ENCODE assay signal across 8 mouse cellular contexts in genomic region chr7:73372352-73372970, GRCm38 (mm10). TPM values are rescaled to one million over a fixed set of nuclear protein-coding genes. Genes with fewer than 3 reads are reported as not detected.
DNase-seq lines count a peak whose midpoint lies in the region; ATAC-seq and TF ChIP-seq lines count a peak whose summit lies in the region.

No protein-coding gene starts in this region.

- peak overlapping the region; percentile 12 for H3K4me3 ChIP-seq in embryonic facial prominence, embryonic 11.5 days (ENCODE audit: low read depth, low read length)
- peak overlapping the region; percentile 38 for H3K4me3 ChIP-seq in intestine, postnatal 0 days (ENCODE audit: low read depth, low read length)
- peak overlapping the region; percentile 35 for H3K4me3 ChIP-seq in limb, embryonic 12.5 days (replicated peaks)
- peak overlapping the region; percentile 18 for H3K4me3 ChIP-seq in midbrain, embryonic 14.5 days (replicated peaks; ENCODE audit: low read depth, low read length)
- H3K4me3 ChIP-seq in testis, adult 2 months (ENCODE audit: control insufficient read depth, low read depth, low read length) = peak overlapping the region; percentile 49

- ATAC-seq in embryonic facial prominence, embryonic 11.5 days (replicated peaks; ENCODE audit: insufficient number of reproducible peaks, low FRiP score, low TSS enrichment, low read depth) = no peak
- peak; percentile 46 for ATAC-seq in intestine, postnatal 0 days
- ATAC-seq in limb, embryonic 12.5 days (ENCODE audit: insufficient number of reproducible peaks, insufficient read depth, low FRiP score, low TSS enrichment, low read depth) = no peak
- ATAC-seq in midbrain, embryonic 14.5 days (ENCODE audit: low FRiP score, low TSS enrichment) = no peak

- 2% methylated on average over 29 of the region's 29 CpGs for WGBS in embryonic facial prominence, embryonic 11.5 days
- 4% methylated on average over 29 of the region's 29 CpGs for WGBS in intestine, postnatal 0 days
- 2% methylated on average over 29 of the region's 29 CpGs for WGBS in limb, embryonic 12.5 days
- 2% methylated on average over 29 of the region's 29 CpGs for WGBS in midbrain, embryonic 14.5 days

- no peak overlapping the region for H3K27ac ChIP-seq in embryonic facial prominence, embryonic 11.5 days (replicated peaks; ENCODE audit: low read depth, low read length)
- H3K27ac ChIP-seq in intestine, postnatal 0 days (ENCODE audit: low read depth, low read length) = no peak overlapping the region; the same call in 1 of the 2 replicates
- H3K27ac ChIP-seq in limb, embryonic 12.5 days = no peak overlapping the region
- 0 out of 2 replicates have a peak overlapping the region, but pooled peaks have one; percentile 22 for H3K27ac ChIP-seq in midbrain, embryonic 14.5 days (replicated peaks; ENCODE audit: low read depth, low read length)
- peak overlapping the region; percentile 42 for H3K27ac ChIP-seq in testis, adult 2 months (ENCODE audit: control insufficient read depth, insufficient read depth, low read depth, low read length)

- DNase-seq in ZHBTc4 (ENCODE audit: low read depth, low spot score) (peak; percentile 89), adipocyte (ENCODE audit: low spot score) (no peak)
- DNase-seq in embryonic facial prominence, embryonic 11.5 days (ENCODE audit: low spot score) = peak; percentile 43
- peak; percentile 98 for DNase-seq in heart, adult 11 months
- DNase-seq in midbrain, embryonic 14.5 days = peak; percentile 77

- peak; percentile 47 for TF ChIP-seq CTCF in intestine, postnatal 0 days (IDR thresholded peaks at IDR 0.05; ENCODE audit: low read depth)
- no peak for TF ChIP-seq CTCF in testis, adult 2 months (IDR thresholded peaks at IDR 0.05; ENCODE audit: control insufficient read depth, insufficient read depth, insufficient replicate concordance, low read depth, low read length)

- no peaks in the 10 kb centered on the region; the same call in 1 of the 2 replicates for H3K4me1 ChIP-seq in embryonic facial prominence, embryonic 11.5 days (ENCODE audit: control insufficient read depth, insufficient read depth, low read length)
- 0 out of 2 replicates have a peak, but pooled peaks cover 5% of the 10 kb centered on the region for H3K4me1 ChIP-seq in intestine, postnatal 0 days (replicated peaks; ENCODE audit: control insufficient read depth, insufficient read depth, low read length)
- H3K4me1 ChIP-seq in limb, embryonic 12.5 days (replicated peaks) = peaks cover 26% of the 10 kb centered on the region
- peaks cover 30% of the 10 kb centered on the region for H3K4me1 ChIP-seq in midbrain, embryonic 14.5 days (ENCODE audit: control insufficient read depth, insufficient read depth, low read length)
- H3K4me1 ChIP-seq in testis, adult 2 months (ENCODE audit: control insufficient read depth, insufficient read depth, low read length) = peaks cover 19% of the 10 kb centered on the region

- TF ChIP-seq POLR2A in testis, adult 2 months (IDR thresholded peaks at IDR 0.05; ENCODE audit: control insufficient read depth, low read depth, low read length) = no peak

- H3K27me3 ChIP-seq in embryonic facial prominence, embryonic 11.5 days (ENCODE audit: control insufficient read depth, insufficient read depth, low read length) = peaks cover 29% of the 10 kb centered on the region
- H3K27me3 ChIP-seq in intestine, postnatal 0 days (replicated peaks; ENCODE audit: control insufficient read depth, insufficient read depth, low read length) = peaks cover 20% of the 10 kb centered on the region
- H3K27me3 ChIP-seq in limb, embryonic 12.5 days = peaks cover 75% of the 10 kb centered on the region
- H3K27me3 ChIP-seq in midbrain, embryonic 14.5 days (ENCODE audit: control insufficient read depth, insufficient read depth, low read length) = no peaks in the 10 kb centered on the region
- no peaks in the 10 kb centered on the region for H3K27me3 ChIP-seq in testis, adult 2 months (ENCODE audit: control insufficient read depth, insufficient read depth, low read length)

- peak overlapping the region; percentile 50 for H3K4me2 ChIP-seq in embryonic facial prominence, embryonic 11.5 days (ENCODE audit: low read depth, low read length)
- H3K4me2 ChIP-seq in intestine, postnatal 0 days (replicated peaks; ENCODE audit: low read depth) = peak overlapping the region; percentile 62
- peak overlapping the region; percentile 56 for H3K4me2 ChIP-seq in limb, embryonic 12.5 days
- peak overlapping the region; percentile 56 for H3K4me2 ChIP-seq in midbrain, embryonic 14.5 days (ENCODE audit: low read length)

- H3K9me3 ChIP-seq in embryonic facial prominence, embryonic 11.5 days (replicated peaks; ENCODE audit: control insufficient read depth, low read length) = no peaks in the 10 kb centered on the region
- H3K9me3 ChIP-seq in intestine, postnatal 0 days (ENCODE audit: control insufficient read depth) = no peaks in the 10 kb centered on the region
- H3K9me3 ChIP-seq in limb, embryonic 12.5 days = no peaks in the 10 kb centered on the region
- no peaks in the 10 kb centered on the region; the same call in 1 of the 2 replicates for H3K9me3 ChIP-seq in midbrain, embryonic 14.5 days (ENCODE audit: control insufficient read depth, low read length)

- H3K9ac ChIP-seq in embryonic facial prominence, embryonic 11.5 days (replicated peaks; ENCODE audit: low read length) = 0 out of 2 replicates have a peak overlapping the region, but pooled peaks have one; percentile 14
- no peak overlapping the region for H3K9ac ChIP-seq in intestine, postnatal 0 days (ENCODE audit: low read depth, low read length)
- H3K9ac ChIP-seq in limb, embryonic 12.5 days (replicated peaks) = 0 out of 2 replicates have a peak overlapping the region, but pooled peaks have one; percentile 27
- H3K9ac ChIP-seq in midbrain, embryonic 14.5 days (replicated peaks; ENCODE audit: low read length) = peak overlapping the region; percentile 14; the same call in 1 of the 2 replicates

- H3K36me3 ChIP-seq in embryonic facial prominence, embryonic 11.5 days (replicated peaks; ENCODE audit: control insufficient read depth, insufficient read depth, low read depth, low read length) = no peaks in the 10 kb centered on the region
- no peaks in the 10 kb centered on the region for H3K36me3 ChIP-seq in intestine, postnatal 0 days (ENCODE audit: control insufficient read depth, insufficient read depth)
- no peaks in the 10 kb centered on the region for H3K36me3 ChIP-seq in limb, embryonic 12.5 days
- no peaks in the 10 kb centered on the region; the same call in 1 of the 2 replicates for H3K36me3 ChIP-seq in midbrain, embryonic 14.5 days (ENCODE audit: control insufficient read depth, insufficient read depth, low read length)
- H3K36me3 ChIP-seq in testis, adult 2 months (ENCODE audit: control insufficient read depth, insufficient read depth, low read length) = no peaks in the 10 kb centered on the region

RNA-seq across cellular contexts. Expression of gene Rgma, which starts 2.8 kb away (rescaled TPM):
- 15.9 and 21.7 TPM in 2 replicates for polyA plus RNA-seq in embryonic facial prominence, embryonic 11.5 days (2014; fragmentation: Nextera tagmentation; extraction: Ambion mirVana)
- polyA plus RNA-seq in intestine, postnatal 0 days (2015; fragmentation: Nextera tagmentation; extraction: Ambion mirVana) = 4.9 and 6.0 TPM in 2 replicates
- 24.1 and 26.7 TPM in 2 replicates for polyA plus RNA-seq in limb, embryonic 12.5 days (2016; fragmentation: Nextera tagmentation; extraction: Ambion mirVana)
- polyA plus RNA-seq in midbrain, embryonic 14.5 days (2014; fragmentation: Nextera tagmentation; extraction: Ambion mirVana) = 46.4 and 59.4 TPM in 2 replicates
- 8.5 and 9.3 TPM in 2 replicates for polyA plus RNA-seq in testis, adult 2 months (2012; rRNA removed)

Comparison
In these comparisons a context has a peak if more than half of its experiments do, and no peak if none do; other contexts are left out.
1. H3K27ac ChIP-seq: peak in midbrain, embryonic 14.5 days (single experiment) and testis, adult 2 months (single experiment); none in embryonic facial prominence, embryonic 11.5 days (single experiment), intestine, postnatal 0 days (single experiment) and limb, embryonic 12.5 days (single experiment).
2. Peak in every context shown above with its lines, with median percentiles within 50 percentile points of each other: H3K4me2 ChIP-seq and H3K4me3 ChIP-seq.